Mouse (Mus musculus): ENCODE results near the gene Lsm7. TPM values are rescaled to one million over a fixed set of nuclear protein-coding genes. Genes with fewer than 3 reads are reported as not detected.

Gene Lsm7
- polyA plus RNA-seq, 1 experiment from 2014 or later: 337 TPM

- WGBS: 25% methylated on average over 9 of the region's 9 CpGs
- Histone ChIP-seq H3K27ac (ENCODE audit: low read depth) (no peak within 1 kb of the TSS), H3K4me1 (ENCODE audit: insufficient read depth) (no peaks in the 10 kb centered on the region), H3K36me3 (ENCODE audit: insufficient read depth) (peaks cover 14% of the 10 kb centered on the region), H3K9me3 (ENCODE audit: low read depth, low read length) (no peaks in the 10 kb centered on the region), H3K27me3 (ENCODE audit: insufficient read depth, low read length) (no peaks in the 10 kb centered on the region), H3K9ac (no peak within 1 kb of the TSS), H3K4me2 (no peak within 1 kb of the TSS), H3K4me3 (ENCODE audit: low read depth, low read length) (no peak within 1 kb of the TSS)
- DNase-seq (no peak), ATAC-seq (ENCODE audit: insufficient read depth) (no peak)
- no peak for TF ChIP-seq CTCF (IDR thresholded peaks at IDR 0.05; ENCODE audit: low read depth)
Measured at GRCm38 (mm10) chr10:80871581-80871980, 16.6 kb upstream of the Lsm7 start, which contains the start of gene Tmprss9. Gene Tmprss9 (plus strand): TSS chr10:80871848.

GRCm38 (mm10) chr10:80870993-80871392 is 16.0 kb upstream of the Lsm7 start:
- DNase-seq (no peak), ATAC-seq (ENCODE audit: insufficient read depth) (no peak)
- Histone ChIP-seq H3K4me2 (no peak overlapping the region), H3K9ac (no peak overlapping the region), H3K27ac (ENCODE audit: low read depth) (no peak overlapping the region), H3K9me3 (ENCODE audit: low read depth, low read length) (no peaks in the 10 kb centered on the region), H3K27me3 (ENCODE audit: insufficient read depth, low read length) (no peaks in the 10 kb centered on the region), H3K36me3 (ENCODE audit: insufficient read depth) (peaks cover 20% of the 10 kb centered on the region), H3K4me3 (ENCODE audit: low read depth, low read length) (no peak overlapping the region), H3K4me1 (ENCODE audit: insufficient read depth) (no peaks in the 10 kb centered on the region)
- TF ChIP-seq CTCF (IDR thresholded peaks at IDR 0.05; ENCODE audit: low read depth): no peak
- WGBS: 80% methylated on average over 4 of the region's 6 CpGs

- no peaks in the 10 kb centered on the region for H3K27me3 ChIP-seq (ENCODE audit: insufficient read depth, low read length)
- no peaks in the 10 kb centered on the region for H3K9me3 ChIP-seq (ENCODE audit: low read depth, low read length)
- H3K36me3 ChIP-seq (ENCODE audit: insufficient read depth): peaks cover 62% of the 10 kb centered on the region
- H3K4me1 ChIP-seq (ENCODE audit: insufficient read depth): no peaks in the 10 kb centered on the region; the same call in 1 of the 2 replicates
- ATAC-seq (ENCODE audit: insufficient read depth): no peak
- no peak for TF ChIP-seq CTCF (IDR thresholded peaks at IDR 0.05; ENCODE audit: low read depth)
- 90% methylated on average over 16 of the region's 16 CpGs for WGBS
- H3K27ac ChIP-seq (ENCODE audit: low read depth): no peak overlapping the region
- DNase-seq: no peak
- no peak overlapping the region for H3K9ac ChIP-seq
- no peak overlapping the region for H3K4me2 ChIP-seq
- H3K4me3 ChIP-seq (ENCODE audit: low read depth, low read length): no peak overlapping the region
Measured at GRCm38 (mm10) chr10:80864446-80864845, 9.4 kb upstream of the Lsm7 start.

- Histone ChIP-seq H3K27ac (ENCODE audit: low read depth) (no peak overlapping the region), H3K9me3 (ENCODE audit: low read depth, low read length) (no peaks in the 10 kb centered on the region), H3K4me1 (ENCODE audit: insufficient read depth) (no peaks in the 10 kb centered on the region; the same call in 1 of the 2 replicates), H3K36me3 (ENCODE audit: insufficient read depth) (peaks cover 52% of the 10 kb centered on the region), H3K4me2 (no peak overlapping the region), H3K4me3 (ENCODE audit: low read depth, low read length) (no peak overlapping the region), H3K27me3 (ENCODE audit: insufficient read depth, low read length) (no peaks in the 10 kb centered on the region), H3K9ac (no peak overlapping the region)
- ATAC-seq (ENCODE audit: insufficient read depth): no peak
- 88% methylated on average over 5 of the region's 5 CpGs for WGBS
- no peak for TF ChIP-seq CTCF (IDR thresholded peaks at IDR 0.05; ENCODE audit: low read depth)
- no peak for DNase-seq
Measured at GRCm38 (mm10) chr10:80862305-80862704, 7.3 kb upstream of the Lsm7 start.

- Histone ChIP-seq H3K27me3 (ENCODE audit: insufficient read depth, low read length) (no peaks in the 10 kb centered on the region), H3K4me3 (ENCODE audit: low read depth, low read length) (no peak overlapping the region), H3K4me1 (ENCODE audit: insufficient read depth) (peaks cover 4% of the 10 kb centered on the region; the same call in 1 of the 2 replicates), H3K9me3 (ENCODE audit: low read depth, low read length) (no peaks in the 10 kb centered on the region), H3K27ac (ENCODE audit: low read depth) (peak overlapping the region; percentile 71), H3K4me2 (peak overlapping the region; percentile 99), H3K9ac (peak overlapping the region; percentile 85), H3K36me3 (ENCODE audit: insufficient read depth) (peaks cover 20% of the 10 kb centered on the region)
- WGBS: 57% methylated on average over 7 of the region's 7 CpGs
- no peak for ATAC-seq (ENCODE audit: insufficient read depth)
- DNase-seq: no peak
- no peak for TF ChIP-seq CTCF (IDR thresholded peaks at IDR 0.05; ENCODE audit: low read depth)
Measured at GRCm38 (mm10) chr10:80858350-80858935, 3.4 kb upstream of the Lsm7 start.

GRCm38 (mm10) chr10:80857848-80858247 is 2.8 kb upstream of the Lsm7 start:
- Histone ChIP-seq H3K9me3 (ENCODE audit: low read depth, low read length) (no peaks in the 10 kb centered on the region), H3K36me3 (ENCODE audit: insufficient read depth) (peaks cover 20% of the 10 kb centered on the region), H3K9ac (peak overlapping the region; percentile 85), H3K4me2 (peak overlapping the region; percentile 99), H3K27ac (ENCODE audit: low read depth) (peak overlapping the region; percentile 71), H3K27me3 (ENCODE audit: insufficient read depth, low read length) (no peaks in the 10 kb centered on the region), H3K4me3 (ENCODE audit: low read depth, low read length) (peak overlapping the region; percentile 12; the same call in 1 of the 2 replicates), H3K4me1 (ENCODE audit: insufficient read depth) (peaks cover 4% of the 10 kb centered on the region; the same call in 1 of the 2 replicates)
- no peak for TF ChIP-seq CTCF (IDR thresholded peaks at IDR 0.05; ENCODE audit: low read depth)
- DNase-seq (no peak), ATAC-seq (ENCODE audit: insufficient read depth) (no peak)
- 61% methylated on average over 3 of the region's 3 CpGs for WGBS

- no peaks in the 10 kb centered on the region for H3K9me3 ChIP-seq (ENCODE audit: low read depth, low read length)
- 52% methylated on average over 8 of the region's 8 CpGs for WGBS
- DNase-seq (peak; percentile 30), ATAC-seq (ENCODE audit: insufficient read depth) (no peak)
- H3K9ac ChIP-seq: peak overlapping the region; percentile 85
- H3K4me1 ChIP-seq (ENCODE audit: insufficient read depth): peaks cover 4% of the 10 kb centered on the region; the same call in 1 of the 2 replicates
- H3K27ac ChIP-seq (ENCODE audit: low read depth): peak overlapping the region; percentile 71
- no peaks in the 10 kb centered on the region for H3K27me3 ChIP-seq (ENCODE audit: insufficient read depth, low read length)
- H3K4me2 ChIP-seq: peak overlapping the region; percentile 99
- H3K36me3 ChIP-seq (ENCODE audit: insufficient read depth): peaks cover 18% of the 10 kb centered on the region
- no peak for TF ChIP-seq CTCF (IDR thresholded peaks at IDR 0.05; ENCODE audit: low read depth)
- H3K4me3 ChIP-seq (ENCODE audit: low read depth, low read length): peak overlapping the region; percentile 12; the same call in 1 of the 2 replicates
Measured at GRCm38 (mm10) chr10:80857386-80857785, 2.4 kb upstream of the Lsm7 start.

All from lung, embryonic 14.5 days (tissue).